Mouse (Mus musculus): ENCODE measurements at regions not wholly inside any gene's neighbourhood (a gene's known extent, or its start where the extent isn't known, plus 50 kb on each side); places are given as distances from the start of the nearest gene placed in this dataset.

DNA sequence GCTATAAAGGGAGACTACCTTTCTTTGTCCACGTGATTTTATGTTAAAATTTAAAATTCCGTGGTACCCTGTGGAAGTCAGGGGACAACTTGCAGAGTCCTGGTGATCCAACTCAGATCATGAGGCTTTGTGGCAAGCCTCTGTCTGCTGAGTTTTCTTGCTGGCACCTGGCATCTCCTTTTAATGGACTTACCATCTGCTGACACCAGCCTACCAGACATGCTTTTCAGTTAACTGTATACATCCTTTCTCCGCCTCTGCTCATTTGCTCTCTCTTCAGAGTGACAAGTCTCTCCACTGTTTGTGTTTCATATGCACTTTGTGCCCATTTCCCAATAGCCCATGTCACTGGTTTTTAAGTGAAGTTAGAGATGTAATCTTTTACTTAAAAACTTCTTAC is 382.1 kb upstream of the Kcnh8 start:
- Histone ChIP-seq H3K27me3 (ENCODE audit: control insufficient read depth in 1 of 2, insufficient read depth in 2 of 2, low read length in 2 of 2) (no peaks in the 10 kb centered on the region), H3K79me2 (ENCODE audit: control insufficient read depth, insufficient read depth, low read length, poor library complexity) (no peaks in the 10 kb centered on the region), H3K9ac (ENCODE audit: control insufficient read depth, low read depth, low read length, poor library complexity, severe bottlenecking) (no peak overlapping the region), H3K27ac (ENCODE audit: control insufficient read depth, low read depth, low read length) (no peak overlapping the region), H3K9me3 (replicated peaks; ENCODE audit: insufficient read depth, low read length) (no peaks in the 10 kb centered on the region), H3K4me3 (ENCODE audit: control insufficient read depth in 1 of 2, insufficient read depth in 1 of 2, low read depth in 2 of 2, low read length in 2 of 2) (no peak overlapping the region), H3K36me3 (ENCODE audit: control insufficient read depth in 1 of 2, insufficient read depth in 2 of 2, low read length in 2 of 2) (no peaks in the 10 kb centered on the region), H3K4me1 (ENCODE audit: control insufficient read depth in 1 of 2, insufficient read depth in 2 of 2, low read length in 2 of 2) (no peaks in the 10 kb centered on the region)
- no peak for TF ChIP-seq ZMIZ1 (IDR thresholded peaks at IDR 0.05; ENCODE audit: low read depth, low read length)
- TF ChIP-seq TCF12 (IDR thresholded peaks at IDR 0.05; ENCODE audit: low read depth, low read length) = no peak
- TF ChIP-seq SMC3 (IDR thresholded peaks at IDR 0.05; ENCODE audit: low read depth, low read length) = no peak
- no peak for DNase-seq (ENCODE audit: low read depth, low spot score)

DNA sequence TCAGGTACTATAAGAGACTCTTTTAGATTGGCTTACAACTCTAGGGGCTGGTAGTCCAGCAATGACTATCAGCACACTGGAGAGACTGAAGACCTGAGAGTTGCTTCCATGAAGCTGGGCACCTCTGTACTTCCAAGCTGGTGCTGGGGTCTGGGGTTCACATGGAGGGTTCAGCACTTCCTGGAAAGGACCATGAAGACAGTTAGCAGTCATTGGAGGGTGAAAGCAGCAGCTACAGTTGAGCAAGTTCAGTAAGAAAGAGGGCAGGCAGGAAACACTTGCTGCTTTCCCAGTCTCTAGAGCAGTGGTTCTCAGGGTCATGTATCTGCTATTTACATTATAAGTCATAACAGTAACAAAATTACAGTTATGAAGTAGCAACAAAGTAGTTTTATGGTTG is 384.3 kb upstream of the Satb1 start:
- Histone ChIP-seq H3K27me3 (ENCODE audit: control insufficient read depth in 1 of 2, insufficient read depth in 2 of 2, low read length in 2 of 2) (no peaks in the 10 kb centered on the region), H3K27ac (ENCODE audit: control insufficient read depth, low read depth, low read length) (no peak overlapping the region), H3K79me2 (ENCODE audit: control insufficient read depth, insufficient read depth, low read length, poor library complexity) (no peaks in the 10 kb centered on the region), H3K36me3 (ENCODE audit: control insufficient read depth in 1 of 2, insufficient read depth in 2 of 2, low read length in 2 of 2) (no peaks in the 10 kb centered on the region), H3K4me1 (ENCODE audit: control insufficient read depth in 1 of 2, insufficient read depth in 2 of 2, low read length in 2 of 2) (no peaks in the 10 kb centered on the region), H3K9ac (ENCODE audit: control insufficient read depth, low read depth, low read length, poor library complexity, severe bottlenecking) (no peak overlapping the region), H3K4me3 (ENCODE audit: control insufficient read depth in 1 of 2, insufficient read depth in 1 of 2, low read depth in 2 of 2, low read length in 2 of 2) (no peak overlapping the region), H3K9me3 (replicated peaks; ENCODE audit: insufficient read depth, low read length) (no peaks in the 10 kb centered on the region)
- no peak for TF ChIP-seq NELFE (IDR thresholded peaks at IDR 0.05; ENCODE audit: low read depth, low read length)
- TF ChIP-seq ZC3H11A (IDR thresholded peaks at IDR 0.05; ENCODE audit: low read depth, low read length) = no peak
- no peak for TF ChIP-seq CHD1 (IDR thresholded peaks at IDR 0.05; ENCODE audit: low read depth, low read length)
- TF ChIP-seq RCOR1 (IDR thresholded peaks at IDR 0.05; ENCODE audit: low read depth, low read length) = no peak
- TF ChIP-seq NRF1 (IDR thresholded peaks at IDR 0.05; ENCODE audit: insufficient read depth, low read depth, low read length, poor library complexity, severe bottlenecking) = no peak
- TF ChIP-seq GABPA (IDR thresholded peaks at IDR 0.05; ENCODE audit: low read depth, low read length) = no peak
- TF ChIP-seq UBTF (IDR thresholded peaks at IDR 0.05; ENCODE audit: borderline replicate concordance, insufficient read depth, low read depth, low read length) = no peak
- no peak for TF ChIP-seq MAZ (IDR thresholded peaks at IDR 0.05; ENCODE audit: low read depth, low read length)
- no peak for TF ChIP-seq MYB (IDR thresholded peaks at IDR 0.05; ENCODE audit: low read depth, low read length)
- no peak for TF ChIP-seq TCF12 (IDR thresholded peaks at IDR 0.05; ENCODE audit: low read depth, low read length)
- no peak for TF ChIP-seq ZNF384 (IDR thresholded peaks at IDR 0.05; ENCODE audit: low read depth, low read length)
- DNase-seq (ENCODE audit: low read depth, low spot score) = no peak

DNA sequence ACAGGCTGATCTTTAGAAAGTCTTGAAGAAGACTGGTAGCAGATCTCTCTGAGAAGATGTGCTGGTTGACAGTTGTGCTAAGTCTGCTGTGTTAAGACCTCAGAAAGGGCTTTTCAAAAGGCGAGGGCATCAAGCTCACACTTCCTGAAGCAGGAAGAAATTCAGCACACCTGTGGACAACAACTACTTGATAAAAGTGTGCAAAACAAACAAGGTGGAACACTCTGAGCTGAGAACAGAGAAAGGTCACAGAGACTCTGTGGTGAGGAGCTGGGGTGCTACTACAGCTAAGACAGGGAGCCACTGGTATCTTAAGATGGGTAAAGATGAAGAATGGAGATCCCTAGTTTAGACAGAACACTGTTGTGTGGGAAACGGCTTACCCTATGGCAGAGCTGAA is 379.9 kb upstream of the Satb1 start:
- no peaks in the 10 kb centered on the region for H3K4me1 ChIP-seq (ENCODE audit: control insufficient read depth in 1 of 2, insufficient read depth in 2 of 2, low read length in 2 of 2)
- TF ChIP-seq POLR2AphosphoS2 (IDR thresholded peaks at IDR 0.05; ENCODE audit: low read length) (no peak), KAT2A (conservative IDR thresholded peaks at IDR 0.05; ENCODE audit: low read depth, low read length) (no peak), NRF1 (IDR thresholded peaks at IDR 0.05; ENCODE audit: insufficient read depth, low read depth, low read length, poor library complexity, severe bottlenecking) (no peak), ZMIZ1 (IDR thresholded peaks at IDR 0.05; ENCODE audit: low read depth, low read length) (no peak), ZNF384 (IDR thresholded peaks at IDR 0.05; ENCODE audit: low read depth, low read length) (no peak), USF1 (IDR thresholded peaks at IDR 0.05; ENCODE audit: low read depth, low read length) (no peak), MYC (IDR thresholded peaks at IDR 0.05; ENCODE audit: low read depth, low read length) (no peak), BHLHE40 (IDR thresholded peaks at IDR 0.05; ENCODE audit: borderline replicate concordance, low read depth, low read length) (no peak), USF2 (IDR thresholded peaks at IDR 0.05; ENCODE audit: borderline replicate concordance in 1 of 2, insufficient read depth in 1 of 2, low read depth in 1 of 2, low read length in 2 of 2) (no peak), CTCF (IDR thresholded peaks at IDR 0.05 in 2 of 3, conservative IDR thresholded peaks at IDR 0.05 in 1 of 3; ENCODE audit: control insufficient read depth in 1 of 3, insufficient read depth in 1 of 3, low read depth in 2 of 3, low read length in 3 of 3, poor library complexity in 1 of 3, severe bottlenecking in 1 of 3) (no peak)
- no peak overlapping the region for H3K4me3 ChIP-seq (ENCODE audit: control insufficient read depth in 1 of 2, insufficient read depth in 1 of 2, low read depth in 2 of 2, low read length in 2 of 2)
- H3K36me3 ChIP-seq (ENCODE audit: control insufficient read depth in 1 of 2, insufficient read depth in 2 of 2, low read length in 2 of 2) = no peaks in the 10 kb centered on the region
- no peak for DNase-seq (ENCODE audit: low read depth, low spot score)
- H3K27me3 ChIP-seq (ENCODE audit: control insufficient read depth in 1 of 2, insufficient read depth in 2 of 2, low read length in 2 of 2) = no peaks in the 10 kb centered on the region
- H3K9ac ChIP-seq (ENCODE audit: control insufficient read depth, low read depth, low read length, poor library complexity, severe bottlenecking) = no peak overlapping the region
- no peak overlapping the region for H3K27ac ChIP-seq (ENCODE audit: control insufficient read depth, low read depth, low read length)
- H3K79me2 ChIP-seq (ENCODE audit: control insufficient read depth, insufficient read depth, low read length, poor library complexity) = no peaks in the 10 kb centered on the region
- H3K9me3 ChIP-seq (replicated peaks; ENCODE audit: insufficient read depth, low read length) = no peaks in the 10 kb centered on the region
